8 mouse cellular contexts compared by ENCODE assay signal in genomic region chr3:96181510-96182381, GRCm38 (mm10). TPM values are rescaled to one million over a fixed set of nuclear protein-coding genes. Genes with fewer than 3 reads are reported as not detected.
DNase-seq lines count a peak whose midpoint lies in the region; ATAC-seq lines count a peak whose summit lies in the region.

No protein-coding gene starts in this region.

- 15% methylated on average over 12 of the region's 12 CpGs for WGBS in heart, embryonic 14.5 days
- WGBS in hindbrain, embryonic 14.5 days, result 27% methylated on average over 12 of the region's 12 CpGs
- 21% methylated on average over 12 of the region's 12 CpGs for WGBS in midbrain, embryonic 16.5 days

- DNase-seq in heart, adult 11 months, result no peak
- DNase-seq in cerebellum, adult 9-10 months, result peak; percentile 68
- no peak for DNase-seq in hindbrain, embryonic 14.5 days (ENCODE audit: low spot score)
- DNase-seq in layer of hippocampus, adult 11-12 months (ENCODE audit: low spot score), result no peak
- DNase-seq in thymus, postnatal 25 days, result no peak
- no peak for DNase-seq in kidney, postnatal 25 days

- peak overlapping the region; percentile 78 for H3K4me2 ChIP-seq in heart, embryonic 14.5 days (ENCODE audit: low read length)
- H3K4me2 ChIP-seq in hindbrain, embryonic 14.5 days (replicated peaks), result peak overlapping the region; percentile 63
- H3K4me2 ChIP-seq in midbrain, embryonic 16.5 days (ENCODE audit: low read length), result peak overlapping the region; percentile 66

- peaks cover 35% of the 10 kb centered on the region for H3K36me3 ChIP-seq in heart, embryonic 14.5 days (ENCODE audit: control insufficient read depth, insufficient read depth, low read length)
- H3K36me3 ChIP-seq in hindbrain, embryonic 14.5 days (replicated peaks; ENCODE audit: control insufficient read depth, insufficient read depth), result peaks cover 30% of the 10 kb centered on the region
- peaks cover 20% of the 10 kb centered on the region for H3K36me3 ChIP-seq in midbrain, embryonic 16.5 days (ENCODE audit: control insufficient read depth, insufficient read depth, low read length)

- peaks cover 15 to 26% of the 10 kb centered on the region in 2 experiments for H3K4me1 ChIP-seq in heart, embryonic 14.5 days (ENCODE audit: control insufficient read depth in 2 of 2, insufficient read depth in 2 of 2, low read length in 2 of 2)
- peaks cover 27% of the 10 kb centered on the region for H3K4me1 ChIP-seq in hindbrain, embryonic 14.5 days (replicated peaks; ENCODE audit: control insufficient read depth, insufficient read depth, low read length)
- peaks cover 25% of the 10 kb centered on the region for H3K4me1 ChIP-seq in midbrain, embryonic 16.5 days (ENCODE audit: control insufficient read depth, insufficient read depth, low read length)

- no peak for ATAC-seq in heart, embryonic 14.5 days (ENCODE audit: insufficient number of reproducible peaks, insufficient read depth, low FRiP score, low read depth)
- peak; percentile 43 for ATAC-seq in hindbrain, embryonic 14.5 days (ENCODE audit: low FRiP score)
- ATAC-seq in midbrain, embryonic 16.5 days, result peak; percentile 66

- peak overlapping the region; percentile 84 for H3K9ac ChIP-seq in heart, embryonic 14.5 days (ENCODE audit: low read length)
- H3K9ac ChIP-seq in hindbrain, embryonic 14.5 days, result peak overlapping the region; percentile 79
- peak overlapping the region; percentile 91 for H3K9ac ChIP-seq in midbrain, embryonic 16.5 days (ENCODE audit: low read depth, low read length)

- H3K27ac ChIP-seq in heart, embryonic 14.5 days (replicated peaks in 1 of 2; ENCODE audit: control insufficient read depth in 1 of 2, insufficient read depth in 1 of 2, low read depth in 2 of 2, low read length in 2 of 2), result peak overlapping the region; percentile 92 to 96
- H3K27ac ChIP-seq in hindbrain, embryonic 14.5 days, result peak overlapping the region; percentile 85
- peak overlapping the region; percentile 93 for H3K27ac ChIP-seq in midbrain, embryonic 16.5 days (ENCODE audit: low read length)

- H3K4me3 ChIP-seq in heart, embryonic 14.5 days (ENCODE audit: control insufficient read depth in 1 of 2, insufficient read depth in 1 of 2, low read depth in 1 of 2, low read length in 2 of 2), result peak overlapping the region; percentile 69 to 90
- peak overlapping the region; percentile 60 for H3K4me3 ChIP-seq in hindbrain, embryonic 14.5 days (replicated peaks; ENCODE audit: low read length)
- peak overlapping the region; percentile 76 for H3K4me3 ChIP-seq in midbrain, embryonic 16.5 days (ENCODE audit: low read depth, low read length)

- H3K9me3 ChIP-seq in heart, embryonic 14.5 days (ENCODE audit: control insufficient read depth, low read length), result no peaks in the 10 kb centered on the region
- H3K9me3 ChIP-seq in hindbrain, embryonic 14.5 days (ENCODE audit: control insufficient read depth, low read length), result no peaks in the 10 kb centered on the region
- H3K9me3 ChIP-seq in midbrain, embryonic 16.5 days (replicated peaks; ENCODE audit: control insufficient read depth, low read length, poor library complexity, severe bottlenecking), result no peaks in the 10 kb centered on the region

- H3K27me3 ChIP-seq in heart, embryonic 14.5 days (ENCODE audit: control insufficient read depth, insufficient read depth, low read length), result no peaks in the 10 kb centered on the region
- H3K27me3 ChIP-seq in hindbrain, embryonic 14.5 days (ENCODE audit: control insufficient read depth, insufficient read depth, low read length), result no peaks in the 10 kb centered on the region
- no peaks in the 10 kb centered on the region for H3K27me3 ChIP-seq in midbrain, embryonic 16.5 days (ENCODE audit: control insufficient read depth, insufficient read depth, low read depth, low read length)

RNA-seq across cellular contexts. Expression of gene Sv2a, which starts 0.8 kb away (rescaled TPM):
- 10.8 and 12.0 TPM in 2 replicates for polyA plus RNA-seq in heart, embryonic 14.5 days (2014; fragmentation: Nextera tagmentation; extraction: Ambion mirVana)
- polyA plus RNA-seq in hindbrain, embryonic 14.5 days (2014; fragmentation: Nextera tagmentation; extraction: Ambion mirVana), result 95.7 and 111 TPM in 2 replicates
- 123 and 137 TPM in 2 replicates for polyA plus RNA-seq in midbrain, embryonic 16.5 days (2015; fragmentation: Nextera tagmentation; extraction: Ambion mirVana)

RNA-seq across cellular contexts. Expression of gene Sf3b4, which starts 9.6 kb away (rescaled TPM):
- 83.7 and 88.8 TPM in 2 replicates for polyA plus RNA-seq in heart, embryonic 14.5 days (2014; fragmentation: Nextera tagmentation; extraction: Ambion mirVana)
- polyA plus RNA-seq in hindbrain, embryonic 14.5 days (2014; fragmentation: Nextera tagmentation; extraction: Ambion mirVana), result 135 and 151 TPM in 2 replicates
- polyA plus RNA-seq in midbrain, embryonic 16.5 days (2015; fragmentation: Nextera tagmentation; extraction: Ambion mirVana), result 134 and 136 TPM in 2 replicates

RNA-seq across cellular contexts. Expression of gene Mtmr11, which starts 19.9 kb away (rescaled TPM):
- 7.7 and 7.9 TPM in 2 replicates for polyA plus RNA-seq in heart, embryonic 14.5 days (2014; fragmentation: Nextera tagmentation; extraction: Ambion mirVana)
- polyA plus RNA-seq in hindbrain, embryonic 14.5 days (2014; fragmentation: Nextera tagmentation; extraction: Ambion mirVana), result 10.1 and 11.6 TPM in 2 replicates
- 7.8 and 15.1 TPM in 2 replicates for polyA plus RNA-seq in midbrain, embryonic 16.5 days (2015; fragmentation: Nextera tagmentation; extraction: Ambion mirVana)

RNA-seq across cellular contexts. Expression of gene Bola1, which starts 37.8 kb away (rescaled TPM):
- polyA plus RNA-seq in heart, embryonic 14.5 days (2014; fragmentation: Nextera tagmentation; extraction: Ambion mirVana), result 50.2 and 56.1 TPM in 2 replicates
- 57.0 and 72.4 TPM in 2 replicates for polyA plus RNA-seq in hindbrain, embryonic 14.5 days (2014; fragmentation: Nextera tagmentation; extraction: Ambion mirVana)
- 51.3 and 52.2 TPM in 2 replicates for polyA plus RNA-seq in midbrain, embryonic 16.5 days (2015; fragmentation: Nextera tagmentation; extraction: Ambion mirVana)

RNA-seq across cellular contexts. Expression of gene Hist2h2ab, which starts 37.9 kb away (rescaled TPM):
- 1.3 TPM in 1 of 2 replicates, not detected in the other for polyA plus RNA-seq in heart, embryonic 14.5 days (2014; fragmentation: Nextera tagmentation; extraction: Ambion mirVana)
- polyA plus RNA-seq in hindbrain, embryonic 14.5 days (2014; fragmentation: Nextera tagmentation; extraction: Ambion mirVana), result 0.55 TPM in 1 of 2 replicates, not detected in the other
- not detected in 2 replicates for polyA plus RNA-seq in midbrain, embryonic 16.5 days (2015; fragmentation: Nextera tagmentation; extraction: Ambion mirVana)
